Mouse (Mus musculus) kidney, adult 18-20 months (tissue): ENCODE results near the gene Sugct.
"Not testable (repeated sequence)": the region's sequence is repeated elsewhere in the genome, so short reads cannot be mapped to it uniquely, and the experiment has no call there.

ENCODE experiments used
- DNase-seq: peaks from one replicate; pipeline ENCODE4 v3.0.0; 2021

Sugct gene

DNA sequence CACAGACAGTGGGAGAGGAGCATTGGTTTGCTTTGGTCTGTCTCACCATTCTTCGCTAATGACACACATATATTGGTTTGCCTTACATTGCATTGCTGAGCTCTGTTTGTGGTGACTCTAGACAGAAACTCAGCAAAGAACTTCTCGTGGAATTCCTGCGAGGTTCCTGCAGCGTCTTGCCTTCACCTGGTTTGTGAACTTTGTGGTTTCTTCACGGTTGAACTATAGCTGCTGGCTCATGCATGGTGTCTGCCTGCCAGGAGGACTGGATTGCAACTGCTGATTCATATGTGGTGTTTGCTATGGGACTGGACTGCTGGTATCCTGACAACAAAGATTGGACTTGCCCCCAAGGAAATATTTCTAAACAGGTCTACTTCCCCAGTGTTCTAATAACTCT, 91.6 kb downstream of the Sugct start:
- no peak for DNase-seq

DNA sequence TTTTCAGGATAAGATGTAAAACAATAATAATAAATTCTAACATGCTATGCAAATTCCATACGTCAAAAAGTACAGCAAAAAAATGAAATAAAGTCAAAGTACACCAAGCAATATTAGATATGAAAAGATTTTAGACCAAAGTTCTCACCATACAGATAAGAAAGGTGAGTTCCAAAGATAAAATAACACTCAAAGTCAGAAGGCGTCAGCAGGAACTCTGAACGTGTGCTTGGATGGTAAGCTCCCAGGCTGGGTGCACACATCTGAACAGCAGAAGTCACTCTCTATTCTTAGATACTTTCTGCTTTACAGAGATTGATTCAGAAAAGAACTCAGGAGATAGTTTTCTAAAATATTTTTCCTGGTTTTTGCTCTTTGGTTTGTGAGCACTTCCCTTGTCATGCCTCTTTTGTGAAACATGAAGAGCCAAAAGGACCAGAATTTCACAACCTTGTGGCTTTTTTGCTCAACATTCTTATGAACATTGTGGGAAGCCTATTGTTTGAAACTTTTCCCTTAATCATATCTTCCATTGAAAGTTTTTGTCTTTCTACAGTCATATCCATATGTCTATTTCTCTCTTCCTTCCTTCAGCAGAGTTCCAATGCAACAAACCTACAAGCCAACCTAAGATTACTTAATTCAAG, 110.0 kb downstream of the Sugct start:
- DNase-seq: no peak

DNA sequence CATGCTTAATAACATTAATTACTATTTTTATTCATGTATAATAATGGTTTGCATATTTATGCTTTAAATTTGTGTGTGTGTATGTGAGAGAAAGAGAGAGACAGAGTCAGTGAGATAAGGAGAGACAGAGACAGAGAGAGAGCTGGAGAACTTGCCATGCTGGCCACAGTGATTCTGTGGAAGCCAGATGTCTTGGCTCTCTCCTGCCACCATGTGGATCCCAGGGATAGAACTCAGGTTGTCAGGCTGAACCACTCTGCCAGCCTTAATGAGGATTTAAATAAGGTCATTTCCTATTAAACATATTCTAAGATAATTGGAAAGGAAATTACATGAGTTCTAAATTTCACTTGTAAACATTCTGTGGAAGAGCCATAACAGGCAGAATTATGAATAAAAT, 110.5 kb downstream of the Sugct start:
- DNase-seq: no peak

DNA sequence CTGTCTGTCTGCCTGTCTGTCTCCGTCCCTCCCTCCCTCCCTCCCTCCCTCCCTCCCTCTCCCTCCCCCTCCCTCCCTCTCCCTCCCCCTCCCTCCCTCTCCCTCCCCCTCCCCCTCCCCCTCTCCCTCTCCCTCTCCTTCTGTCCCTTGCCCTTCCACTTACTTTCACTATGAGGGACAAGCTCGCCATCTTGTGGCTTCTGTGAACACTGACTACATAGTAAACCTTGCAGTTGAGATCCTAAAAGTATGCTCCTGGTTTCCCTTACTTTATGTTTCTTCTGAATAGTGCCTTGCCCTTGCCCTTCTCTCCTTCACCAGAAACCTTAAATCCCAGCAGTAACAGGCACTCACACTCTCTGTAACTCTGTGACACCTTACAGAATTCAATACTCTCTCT, 113.7 kb downstream of the Sugct start:
- no peak for DNase-seq

DNA sequence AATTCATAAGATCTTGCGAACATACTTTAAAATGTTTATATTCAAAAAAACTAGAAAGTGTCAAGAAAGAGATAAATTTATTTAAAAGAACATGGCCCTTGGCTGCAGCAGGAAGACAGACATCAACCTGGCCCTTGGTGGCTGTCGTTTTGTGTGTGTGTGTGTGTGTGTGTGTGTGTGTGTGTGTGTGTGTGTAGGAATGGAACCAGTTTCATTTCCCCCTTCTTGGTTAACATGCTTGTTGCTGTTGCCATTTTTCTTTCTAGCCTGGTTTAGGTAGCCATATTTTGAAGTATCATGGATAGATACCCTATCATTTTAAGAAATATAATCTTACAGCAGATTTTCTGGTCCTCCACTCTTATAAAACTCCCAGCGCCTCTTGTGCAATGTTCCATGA, 136.0 kb downstream of the Sugct start:
- no peak for DNase-seq

DNA sequence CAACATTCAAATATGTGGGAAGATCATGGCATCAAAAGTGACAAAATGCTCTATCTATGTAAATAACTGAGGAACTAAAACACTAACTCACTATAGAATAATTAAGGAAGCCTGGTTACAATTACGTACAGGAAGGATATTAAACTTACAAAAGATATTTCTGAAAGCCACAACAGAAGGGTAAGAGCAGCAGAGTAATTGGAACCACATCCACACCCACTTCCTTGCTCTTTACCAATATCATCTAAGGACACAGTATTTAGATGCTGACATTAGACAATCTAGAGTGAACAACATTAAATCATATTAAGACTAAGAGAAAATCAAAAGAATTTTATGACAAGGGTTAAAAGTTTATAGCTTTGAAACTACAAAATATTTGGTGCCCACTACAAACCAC, 159.0 kb downstream of the Sugct start:
- no peak for DNase-seq

DNA sequence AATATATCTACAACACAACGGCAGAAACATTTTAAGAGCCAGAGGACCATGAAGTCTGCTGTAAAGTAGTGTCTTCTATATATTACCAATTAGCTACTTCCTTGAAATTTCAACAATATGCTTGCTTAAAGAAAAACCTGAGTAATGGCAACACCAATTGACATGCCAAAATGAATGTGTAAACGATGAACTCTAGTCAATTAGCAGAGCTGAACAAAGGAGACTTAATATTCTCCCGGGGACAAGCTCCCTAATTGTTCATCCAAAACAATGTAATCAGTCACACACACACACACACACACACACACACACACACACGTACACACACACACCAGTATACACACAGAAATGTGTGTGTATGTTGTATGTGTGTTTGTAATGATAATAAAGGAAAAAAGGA, 160.5 kb downstream of the Sugct start:
- DNase-seq: no peak

DNA sequence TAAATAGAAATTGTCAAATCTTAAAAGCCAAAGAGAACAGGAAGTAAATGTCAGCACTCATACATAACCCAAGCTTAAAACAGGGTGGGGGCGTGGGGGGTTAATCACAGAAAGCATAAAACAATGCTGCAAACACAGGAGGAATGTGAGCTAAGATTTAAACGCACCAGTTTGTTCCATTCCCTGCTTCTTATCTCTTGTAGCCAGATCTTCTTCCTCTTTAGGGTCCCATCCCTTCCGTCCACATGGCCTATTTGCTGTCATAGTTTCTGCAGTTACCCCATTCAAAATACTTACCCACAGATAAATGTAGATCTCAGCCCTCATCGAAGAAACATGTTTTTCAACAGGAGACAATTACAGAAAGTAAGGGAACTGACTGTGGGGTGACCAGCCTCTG, 160.9 kb downstream of the Sugct start:
- no peak for DNase-seq

DNA sequence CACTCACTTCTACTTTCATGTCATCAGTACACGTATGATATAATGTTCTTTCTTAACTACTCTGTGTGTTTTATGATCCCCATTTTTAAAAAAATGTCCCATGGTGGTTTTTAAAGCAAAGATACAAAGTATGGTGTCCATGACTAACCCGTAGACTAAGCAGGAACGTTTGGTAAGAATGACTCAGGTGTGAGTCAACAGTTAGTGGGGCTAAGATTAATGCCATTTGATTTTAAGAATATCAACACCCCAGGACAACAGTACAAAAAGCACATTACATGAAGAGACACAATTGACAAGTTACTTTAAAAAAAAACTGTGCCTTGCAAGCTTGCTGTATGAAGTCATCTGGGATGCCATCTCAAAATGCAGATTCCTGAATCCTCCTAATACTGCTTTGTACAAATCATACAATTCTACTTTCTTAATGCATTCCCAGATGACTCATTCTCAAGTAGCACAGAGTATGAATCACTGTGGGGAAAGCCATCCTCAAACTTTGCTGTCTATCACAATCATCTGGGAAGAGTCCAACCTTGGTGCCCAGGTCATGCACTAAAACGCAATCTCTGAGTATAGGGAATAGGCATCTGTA, 184.1 kb downstream of the Sugct start:
- DNase-seq: no peak

DNA sequence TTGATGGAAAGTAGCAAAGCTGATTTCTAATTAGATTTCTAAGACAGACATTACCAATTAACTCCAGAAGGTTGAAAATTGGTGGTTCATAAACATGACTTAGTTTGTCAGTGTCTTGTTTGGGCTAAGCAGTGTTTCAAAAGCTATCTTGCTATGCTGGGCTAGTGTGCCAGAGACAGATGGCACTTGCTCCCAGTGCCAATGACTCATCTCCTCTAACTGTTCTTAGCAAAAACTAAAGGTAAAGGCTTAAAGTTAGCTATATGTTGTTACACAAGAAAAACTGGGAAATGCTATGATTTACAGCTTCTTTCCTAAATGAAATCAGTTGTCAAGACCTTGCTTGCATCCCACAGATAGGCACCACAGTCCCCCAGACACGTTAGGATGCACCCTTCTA, 200.4 kb downstream of the Sugct start:
- no peak for DNase-seq

DNA sequence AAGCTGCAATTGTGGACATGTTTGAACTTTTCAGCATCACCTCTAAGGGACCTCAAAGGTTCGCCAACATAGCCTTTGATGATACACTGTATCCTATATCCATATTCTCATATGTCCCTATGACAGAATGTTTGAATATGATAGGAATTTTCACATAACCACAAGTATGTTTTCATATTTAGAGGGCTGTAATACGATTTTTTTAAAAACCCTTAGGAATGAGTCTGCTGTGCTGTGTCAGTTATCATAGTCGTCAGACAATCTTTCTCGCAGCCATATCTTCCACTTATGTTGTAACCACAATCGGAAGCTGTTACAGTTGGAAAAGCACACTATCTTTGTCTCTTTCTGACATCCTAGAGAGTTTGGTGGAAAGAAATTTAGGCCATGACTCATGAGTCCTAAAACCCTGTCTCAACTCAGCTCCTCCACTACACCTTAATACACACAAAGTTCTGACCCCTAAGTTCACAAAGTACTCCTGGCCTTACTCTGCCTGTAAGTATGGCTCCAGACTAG, 201.2 kb downstream of the Sugct start:
- DNase-seq: no peak

DNA sequence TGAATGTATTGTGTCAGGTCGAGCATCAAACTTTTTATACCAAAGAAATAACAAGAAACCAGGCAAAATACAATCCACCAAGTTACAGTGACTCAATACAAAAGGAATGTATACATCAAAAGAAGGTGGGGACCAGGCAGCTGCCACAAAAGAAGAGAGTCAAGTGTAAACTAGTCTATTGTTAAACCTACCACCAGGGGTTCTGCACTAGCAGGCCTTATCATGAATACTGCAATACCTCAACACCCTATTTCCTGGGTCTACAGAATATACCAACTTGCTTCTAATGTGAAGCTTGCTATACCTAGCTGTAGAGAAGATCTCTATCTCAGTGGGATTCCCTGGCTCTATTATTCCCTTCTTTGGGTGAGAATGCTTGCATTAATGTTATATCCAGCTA, 237.4 kb downstream of the Sugct start:
- DNase-seq: not testable (repeated sequence)

DNA sequence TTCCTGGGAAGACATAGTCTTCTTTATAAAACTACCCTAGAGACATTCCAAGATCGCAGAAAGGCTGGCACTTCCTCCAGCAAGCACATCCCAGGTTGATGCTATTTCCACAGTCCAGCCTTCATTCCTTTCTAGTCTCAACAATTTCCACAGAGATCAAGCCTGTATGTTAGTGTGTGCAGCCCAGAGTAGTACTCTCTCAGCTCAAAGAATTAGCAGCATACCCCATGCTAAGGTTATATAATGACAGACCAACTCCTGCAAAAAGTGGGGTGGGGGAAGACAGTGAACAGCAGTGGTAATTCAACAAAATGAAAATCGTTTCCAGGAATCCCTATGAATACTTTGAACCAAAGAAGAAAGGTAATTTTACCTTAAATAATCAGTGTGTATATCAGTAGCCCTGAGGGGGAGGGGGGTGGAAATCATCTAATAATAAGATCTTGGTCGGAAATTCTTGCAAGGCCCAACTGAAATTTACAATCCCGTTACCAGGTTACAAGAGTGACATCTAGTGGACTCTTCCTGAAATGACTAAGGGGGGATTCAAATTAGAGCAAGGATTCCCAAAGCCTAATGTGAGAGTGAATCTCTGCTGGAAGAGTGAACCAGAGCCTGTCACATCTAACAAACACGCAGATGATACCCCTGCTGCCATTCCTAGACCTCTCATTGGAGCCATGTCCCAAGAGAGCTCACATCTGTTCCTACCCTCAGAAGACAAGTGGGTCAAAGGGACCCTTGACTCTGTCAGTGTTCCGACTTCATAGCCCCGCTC, 263.0 kb downstream of the Sugct start:
- DNase-seq: no peak

DNA sequence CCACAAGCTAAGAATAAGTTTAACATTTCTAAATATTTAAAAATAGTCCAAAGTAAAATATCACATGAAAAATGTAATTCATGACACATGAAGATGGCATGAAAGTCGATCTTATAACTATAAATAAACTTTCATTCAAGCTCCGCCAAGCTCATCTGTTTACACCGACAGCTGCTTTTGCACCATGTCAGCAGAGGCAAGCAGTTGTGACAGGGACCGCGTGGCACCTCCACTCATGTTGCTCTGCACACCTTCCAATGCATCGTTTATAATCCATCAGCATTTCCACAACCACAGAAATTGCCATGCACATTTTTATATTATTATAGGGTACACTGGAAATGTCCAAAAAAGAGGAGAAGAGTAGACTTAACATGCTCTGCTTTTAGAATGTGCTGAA, 273.5 kb downstream of the Sugct start:
- no peak for DNase-seq

DNA sequence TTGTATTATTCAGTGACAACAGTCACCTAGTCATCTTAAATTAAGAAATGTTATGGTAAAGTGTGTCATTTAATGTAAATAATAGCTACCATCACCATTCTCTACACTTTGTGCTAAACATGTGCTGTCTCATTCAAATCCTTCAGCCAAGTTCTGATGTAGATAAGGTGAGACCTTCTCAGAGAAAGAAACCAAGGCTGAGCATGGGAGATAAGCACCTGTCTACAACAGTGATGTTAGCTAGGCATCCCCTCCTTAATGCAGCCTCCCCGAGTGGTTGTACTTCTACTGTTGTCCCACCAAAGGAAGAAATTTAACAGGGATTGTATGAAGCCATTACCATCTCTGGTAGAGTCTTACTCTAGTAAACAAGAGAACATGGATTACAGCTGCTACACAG, 274.8 kb downstream of the Sugct start:
- no peak for DNase-seq

DNA sequence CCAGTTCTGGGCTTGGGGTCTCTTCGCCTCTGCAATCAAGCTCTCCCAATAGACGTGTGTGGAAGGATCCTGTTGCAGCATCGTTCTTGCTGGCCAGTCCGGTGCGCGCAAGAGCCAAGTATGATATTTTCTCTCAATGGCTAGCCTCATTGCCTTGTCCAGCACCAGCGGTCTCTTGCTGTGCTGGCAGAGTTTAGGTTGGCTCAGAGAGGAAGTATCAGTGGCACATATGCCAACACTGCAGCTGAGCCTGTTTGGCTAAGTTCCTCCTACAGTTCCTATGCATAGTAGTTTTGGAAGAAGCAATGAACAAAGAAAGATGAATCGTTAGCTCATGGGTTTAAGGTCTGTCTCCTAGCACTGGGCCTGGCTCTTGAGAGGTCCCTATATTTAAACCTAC, 352.5 kb downstream of the Sugct start:
- no peak for DNase-seq

DNA sequence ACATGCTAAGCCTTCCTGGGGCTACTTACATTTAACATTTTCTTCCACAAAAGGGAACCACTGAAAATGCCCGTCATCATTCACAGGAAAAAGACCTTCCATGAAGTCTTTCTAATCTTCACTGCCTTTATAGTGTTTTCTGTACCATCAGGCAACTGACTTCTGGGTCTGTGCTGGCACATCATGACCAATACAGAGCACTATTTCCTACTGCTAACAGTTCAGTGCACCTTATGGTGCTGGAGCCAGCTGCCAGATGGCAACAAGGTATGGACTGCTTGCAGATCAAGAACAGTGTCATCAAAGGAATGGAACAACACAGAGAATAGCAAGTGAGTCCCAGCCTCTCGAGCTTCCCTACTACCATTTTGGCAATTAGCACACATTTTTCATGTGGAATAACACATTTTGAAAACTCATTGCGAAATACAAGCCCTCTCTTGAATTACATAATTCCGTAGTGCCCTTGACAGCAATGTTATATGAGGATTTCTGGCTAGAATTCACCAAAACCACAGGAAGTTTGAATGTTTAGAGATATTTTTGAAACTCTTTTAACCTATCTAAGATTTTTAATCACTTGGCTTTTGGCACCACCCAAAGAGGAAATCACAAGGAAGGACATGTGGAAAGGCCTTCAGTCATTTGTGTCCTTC, 359.3 kb downstream of the Sugct start:
- no peak for DNase-seq

DNA sequence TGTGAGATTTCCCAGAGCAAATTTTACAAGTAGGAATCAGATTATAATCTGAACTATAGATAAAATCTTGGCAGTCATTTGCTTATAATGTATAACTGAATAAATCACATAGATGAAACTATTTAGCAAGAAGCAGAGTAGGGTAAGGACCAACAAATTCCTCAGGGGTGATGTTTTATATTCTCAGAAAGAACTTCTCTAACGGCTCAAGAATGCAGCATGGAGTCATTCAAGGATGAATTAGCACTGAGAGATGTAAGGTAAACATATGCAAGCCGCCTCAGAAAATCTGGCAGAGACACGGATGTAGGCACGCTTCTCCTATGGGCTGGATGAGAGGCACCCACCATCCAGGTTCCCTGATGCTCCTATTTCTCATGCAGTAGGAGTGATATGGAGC, 368.5 kb downstream of the Sugct start:
- DNase-seq: no peak

DNA sequence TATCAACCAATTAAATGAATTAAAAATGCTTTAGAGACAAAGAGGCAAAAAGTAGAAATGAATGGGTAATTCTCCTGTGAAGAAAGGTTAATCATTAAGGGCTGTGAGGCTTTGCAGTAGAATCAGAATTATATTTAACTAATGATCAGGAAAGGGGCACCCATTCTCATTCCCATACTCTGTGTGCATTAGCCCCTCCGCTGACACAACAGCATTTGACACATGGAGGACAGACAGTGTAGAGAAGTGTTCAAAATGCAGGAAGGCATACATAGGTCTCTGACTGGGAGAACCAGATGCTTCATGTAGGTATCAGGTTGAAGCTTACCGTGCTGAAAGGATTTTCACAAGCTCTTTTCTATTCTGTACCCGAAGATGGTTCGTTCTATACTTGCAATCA, 393.8 kb downstream of the Sugct start:
- no peak for DNase-seq

DNA sequence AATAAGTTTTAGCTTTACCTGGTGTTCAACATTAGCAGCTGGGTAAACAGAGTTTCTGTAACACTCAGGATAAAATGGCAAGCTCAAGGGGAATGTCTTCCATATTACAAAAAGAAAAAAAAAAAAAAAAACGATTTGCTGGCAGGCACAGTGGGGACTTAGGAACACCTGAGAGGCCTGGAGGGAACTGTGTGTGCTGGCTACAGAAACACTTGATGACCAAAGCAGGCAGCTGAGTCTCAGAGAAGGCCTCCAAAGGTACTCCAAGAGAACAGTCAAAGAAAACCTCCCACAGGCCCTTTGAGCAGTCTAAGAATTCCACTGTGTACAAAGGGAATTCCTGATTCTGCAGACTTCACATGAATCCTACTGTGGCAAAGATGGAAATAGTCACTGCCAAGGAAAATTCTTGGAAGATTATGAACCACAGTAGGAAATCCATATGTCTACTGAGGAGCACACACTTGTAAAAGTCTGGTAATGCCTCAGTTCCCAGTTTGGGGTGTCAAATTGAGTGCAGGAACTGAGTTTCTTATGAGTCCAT, 397.8 kb downstream of the Sugct start:
- no peak for DNase-seq

DNA sequence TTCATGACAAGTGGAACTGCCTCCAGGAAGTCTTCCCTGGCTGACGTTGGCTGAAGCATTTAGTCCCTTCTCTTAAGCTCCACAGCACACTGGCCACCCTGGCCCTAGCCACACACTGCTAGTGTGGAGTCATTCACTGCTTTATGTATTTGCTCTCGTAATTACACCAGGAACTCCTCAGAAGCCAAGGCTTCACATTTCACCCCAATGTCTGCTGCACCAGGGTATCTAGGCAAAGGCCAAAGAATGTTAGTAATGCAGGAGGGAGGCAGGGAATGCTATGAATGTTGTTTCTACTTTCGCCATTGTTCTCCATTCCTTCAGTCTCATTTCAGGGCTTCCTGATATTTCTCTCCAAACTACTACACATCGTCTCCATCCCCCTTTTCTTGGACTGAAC, 398.4 kb downstream of the Sugct start:
- no peak for DNase-seq

DNA sequence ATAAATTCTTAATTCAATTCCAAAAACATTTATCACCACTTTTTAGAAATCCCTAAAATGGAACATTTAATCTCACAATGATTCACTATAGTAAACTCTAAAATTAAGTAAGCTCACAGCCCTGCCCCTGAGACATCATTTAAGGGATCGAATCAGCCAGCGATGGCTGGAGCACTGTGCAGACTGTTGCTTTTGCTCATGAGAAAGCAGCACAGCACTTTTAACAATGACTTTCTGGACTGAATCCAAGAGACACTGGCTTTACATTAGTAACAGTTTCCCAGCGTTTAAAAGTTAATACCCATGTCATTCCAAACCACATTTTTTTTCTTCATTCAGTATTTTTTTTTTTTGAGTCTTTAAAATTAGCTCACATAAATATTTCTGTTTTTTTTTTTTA, 398.9 kb downstream of the Sugct start:
- no peak for DNase-seq

DNA sequence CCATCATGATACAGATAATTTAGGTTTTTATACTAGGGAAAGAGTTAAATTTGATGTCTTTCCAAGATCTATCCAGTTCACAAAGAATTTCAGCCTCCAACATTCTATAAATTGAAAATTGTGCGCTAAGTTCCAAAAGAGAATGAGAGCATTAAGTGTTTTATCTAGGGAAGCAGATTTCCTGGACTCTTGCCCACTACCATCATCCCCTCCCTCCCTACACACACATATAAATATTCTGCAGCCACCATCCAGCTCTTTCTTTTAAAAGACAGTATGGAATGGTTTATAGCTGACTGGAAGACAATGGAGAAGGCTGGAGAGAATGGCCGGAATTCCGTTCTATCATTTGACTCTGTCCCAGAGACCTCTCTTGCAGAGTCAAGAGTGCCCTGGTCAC, 404.3 kb downstream of the Sugct start:
- DNase-seq: no peak

DNA sequence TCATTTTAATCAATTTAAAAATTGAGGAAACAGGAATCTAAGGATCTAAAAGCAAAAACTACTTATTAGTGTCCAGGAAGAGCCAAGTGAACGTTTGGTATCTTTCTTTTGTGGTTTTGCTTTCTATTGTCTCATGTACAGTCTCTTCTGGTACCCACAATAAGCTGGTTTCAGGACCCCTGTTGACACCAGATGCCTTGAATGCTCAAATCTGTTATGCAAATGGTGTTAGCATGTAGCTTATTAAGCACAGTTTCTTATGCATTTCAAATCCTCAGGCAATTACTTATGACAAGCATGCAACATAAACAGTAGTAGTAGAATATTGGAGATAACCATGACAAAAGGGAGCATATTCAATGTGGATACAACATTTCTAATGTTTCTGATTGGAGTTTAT, 407.0 kb downstream of the Sugct start:
- DNase-seq: no peak
